Mouse (Mus musculus) megakaryocyte, embryonic 14.5 days (primary cell): ENCODE measurements around the gene 6330403K07Rik.

Experiments
- FLI1 ChIP-seq: IDR thresholded peaks from 2 replicates; pipeline ENCODE4 v1.6.1; 2012; ENCODE audit warnings: low read length, inconsistent platforms, mixed read lengths
- GATA1 ChIP-seq: IDR thresholded peaks from 3 replicates; pipeline ENCODE4 v1.6.1; 2012; ENCODE audit warnings: mixed read lengths, low read length, inconsistent platforms, borderline replicate concordance

DNA sequence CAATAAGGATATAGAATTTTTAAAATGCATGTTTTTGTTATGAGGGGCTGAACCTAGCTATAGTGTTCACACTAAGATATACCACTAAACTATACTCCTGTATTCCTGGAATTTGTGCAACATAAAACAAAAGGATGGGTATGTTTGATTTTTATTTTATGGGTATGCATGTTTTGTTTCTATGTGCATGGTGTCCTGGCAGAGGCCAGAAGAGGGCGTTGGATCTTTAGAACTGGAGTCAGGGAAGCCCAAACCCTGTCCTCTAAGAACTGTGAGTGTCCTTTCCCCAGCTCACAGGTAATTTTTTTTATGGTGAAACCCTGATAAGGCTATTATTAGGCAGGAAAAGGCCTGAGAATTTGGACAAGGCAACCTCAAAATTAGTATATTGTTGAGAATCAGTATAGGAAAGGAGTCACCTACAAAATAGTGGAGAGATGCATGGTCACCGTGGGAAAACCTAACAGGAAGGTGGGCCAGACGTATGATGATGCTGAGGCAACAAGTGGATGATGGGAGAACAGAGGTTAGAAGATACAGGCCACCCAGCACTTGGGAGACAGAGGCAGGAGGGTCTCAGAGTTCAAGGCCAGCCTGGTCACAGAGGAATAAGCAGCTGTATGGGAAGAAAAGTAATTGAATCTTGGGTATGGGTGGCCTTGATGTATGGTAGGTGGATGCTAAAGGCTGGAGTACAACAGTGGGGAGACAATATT is 3.8 kb downstream of the 6330403K07Rik start:
- TF ChIP-seq GATA1 (no peak), FLI1 (no peak)
